Mouse (Mus musculus): ENCODE results near the gene Map1lc3b. TPM values are rescaled to one million over a fixed set of nuclear protein-coding genes. Genes with fewer than 3 reads are reported as not detected.

Gene Map1lc3b
- polyA plus RNA-seq (2012; rRNA removed): 81.3 and 89.7 TPM in 2 replicates

DNA sequence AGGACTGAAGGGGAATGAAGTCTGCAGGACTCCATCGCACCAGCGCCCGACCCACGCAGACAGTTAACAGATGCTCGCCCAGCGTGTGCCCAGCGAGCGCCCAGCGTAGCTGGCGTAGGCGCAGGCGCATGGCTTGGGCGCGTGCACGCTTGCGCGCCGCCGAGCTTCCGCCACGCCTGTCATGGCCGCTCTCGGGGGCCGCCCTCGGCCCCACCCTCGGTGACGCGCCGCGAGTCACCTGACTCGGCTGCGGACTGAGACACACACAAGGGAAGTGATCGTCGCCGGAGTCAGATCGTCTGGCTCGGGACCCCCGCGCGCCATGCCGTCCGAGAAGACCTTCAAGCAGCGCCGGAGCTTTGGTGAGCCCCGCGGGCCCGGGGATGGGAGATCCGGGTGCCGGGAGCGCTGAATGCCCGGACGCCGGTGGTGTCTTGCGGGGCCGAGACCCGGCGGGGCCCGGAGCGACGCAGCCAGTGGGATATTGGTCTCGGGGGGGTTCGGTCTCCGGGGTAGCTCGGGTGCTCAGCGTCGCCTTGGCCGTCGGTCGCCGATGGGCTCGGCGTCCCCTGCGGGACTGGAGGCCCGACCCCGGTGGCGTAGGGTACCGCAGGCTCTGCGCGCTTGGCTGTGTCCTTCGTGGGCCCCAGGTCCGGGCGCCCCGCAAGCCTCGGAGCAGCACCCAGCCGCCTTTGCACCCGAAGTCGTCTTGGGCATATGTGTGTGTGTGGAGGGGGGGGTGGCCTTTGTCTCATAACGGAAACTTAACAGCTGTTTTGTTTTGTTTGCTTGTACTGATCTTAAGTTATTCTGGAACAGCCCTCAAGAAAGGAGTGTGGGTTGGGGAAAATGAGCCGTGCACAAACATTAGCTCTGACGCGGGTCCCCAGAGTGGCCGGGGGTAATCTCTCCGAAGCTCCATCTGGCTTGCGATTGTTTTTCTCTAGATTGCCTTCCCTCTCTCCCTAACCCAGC, at the start of gene Map1lc3b:
Gene Map1lc3b (plus strand): TSS at position 159 of the 975 bp plus-strand sequence.

DNA sequence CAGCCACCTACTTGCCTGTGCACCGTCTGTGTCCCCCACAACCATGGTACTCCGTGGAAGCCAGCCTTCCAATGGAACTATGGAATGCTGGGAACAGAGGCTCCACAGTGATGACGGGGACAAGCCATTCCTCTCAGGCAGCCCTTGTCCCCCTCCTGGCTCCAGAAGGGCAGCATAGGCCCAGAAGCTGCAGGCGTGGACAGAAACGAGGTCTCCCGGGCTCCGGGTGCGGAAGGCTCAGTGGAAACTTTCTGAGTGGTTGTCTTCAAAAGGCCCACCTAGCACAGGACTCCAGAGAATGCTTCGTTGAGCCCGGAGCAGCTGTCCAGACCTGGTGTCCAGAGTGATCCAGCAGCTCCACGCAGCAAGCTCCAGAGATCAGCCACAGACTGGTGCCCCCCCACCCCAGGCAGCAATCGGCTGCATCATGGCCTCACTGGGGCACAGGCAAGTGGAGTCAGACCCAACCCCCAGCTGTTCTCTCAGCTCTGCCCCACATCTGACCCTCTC, 45.8 kb upstream of the Map1lc3b start, which contains the start of gene 1700018B08Rik:
Gene 1700018B08Rik (minus strand): TSS at position 45 of the 510 bp plus-strand sequence.

DNA sequence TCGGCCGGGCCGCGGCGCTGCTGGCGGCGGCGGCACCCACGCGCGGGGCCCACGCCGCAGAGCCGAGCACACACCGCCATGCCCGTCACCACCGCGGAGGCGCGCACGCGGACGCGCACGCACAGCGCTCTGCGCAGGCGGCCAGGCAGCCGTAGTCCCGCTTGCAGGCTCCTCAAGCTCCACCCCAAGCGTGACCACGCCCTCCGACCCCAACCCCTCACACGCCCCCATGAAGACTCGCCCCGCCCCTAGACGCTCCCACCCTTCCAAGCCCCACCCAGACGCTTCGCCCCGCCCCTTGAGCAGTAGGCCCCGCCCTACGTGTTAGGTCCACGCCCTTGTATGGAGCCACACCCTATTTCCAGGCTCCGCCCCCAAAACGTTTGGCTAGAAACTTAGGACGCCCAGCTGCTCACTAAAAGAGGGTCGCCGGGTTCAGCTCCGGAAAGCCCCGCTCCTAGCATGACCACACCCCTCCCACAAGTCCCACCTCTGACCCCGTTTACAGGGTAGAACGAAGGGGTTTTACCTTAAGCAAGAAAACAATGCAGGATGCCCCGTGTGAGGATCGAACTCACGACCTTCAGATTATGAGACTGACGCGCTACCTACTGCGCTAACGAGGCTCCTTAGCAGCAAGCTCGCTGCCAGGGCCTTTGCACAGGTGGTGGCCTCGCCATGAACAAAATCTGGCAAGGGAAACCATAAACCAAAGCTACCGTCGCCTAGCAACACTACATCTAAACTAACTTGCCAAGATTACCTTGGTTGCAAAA, 11.3 kb upstream of the Map1lc3b start, which contains the start of gene Fbxo31:
Gene Fbxo31 (minus strand): TSS at position 131 of the 776 bp plus-strand sequence.

Other genes starting within 250 kb of the Map1lc3b start
- 0.13 TPM in 1 of 2 replicates, not detected in the other for gene 1700018B08Rik, start 46.0 kb upstream of the Map1lc3b start, polyA plus RNA-seq (2012; rRNA removed)
- gene Fbxo31, start 11.6 kb upstream of the Map1lc3b start, polyA plus RNA-seq (2012; rRNA removed): 29.8 and 29.9 TPM in 2 replicates
- 56.6 and 64.3 TPM in 2 replicates for gene Zcchc14, start 62.5 kb downstream of the Map1lc3b start, polyA plus RNA-seq (2012; rRNA removed)
- gene Jph3, start 139.3 kb downstream of the Map1lc3b start, polyA plus RNA-seq (2012; rRNA removed): 30.0 and 30.9 TPM in 2 replicates
- 47.1 and 51.9 TPM in 2 replicates for gene Klhdc4, start 239.2 kb downstream of the Map1lc3b start, polyA plus RNA-seq (2012; rRNA removed)